Mouse (Mus musculus) testis, adult 2 months (tissue): ENCODE data around the gene Ercc4.

Experiments used
- CTCF ChIP-seq: fragments of 200-500 bp; IDR thresholded peaks from 2 replicates; pipeline ENCODE4 v1.5.1; 2012; ENCODE audit warnings: low read depth, mild to moderate bottlenecking, inconsistent platforms, low read length, moderate library complexity; ENCODE audit not compliant: control insufficient read depth, insufficient read depth, insufficient replicate concordance
- POLR2A ChIP-seq: fragments of 200-500 bp; IDR thresholded peaks from 2 replicates; pipeline ENCODE4 v1.6.1; 2012; ENCODE audit warnings: low read depth, mild to moderate bottlenecking, inconsistent platforms, low read length, moderate library complexity; ENCODE audit not compliant: control insufficient read depth

DNA sequence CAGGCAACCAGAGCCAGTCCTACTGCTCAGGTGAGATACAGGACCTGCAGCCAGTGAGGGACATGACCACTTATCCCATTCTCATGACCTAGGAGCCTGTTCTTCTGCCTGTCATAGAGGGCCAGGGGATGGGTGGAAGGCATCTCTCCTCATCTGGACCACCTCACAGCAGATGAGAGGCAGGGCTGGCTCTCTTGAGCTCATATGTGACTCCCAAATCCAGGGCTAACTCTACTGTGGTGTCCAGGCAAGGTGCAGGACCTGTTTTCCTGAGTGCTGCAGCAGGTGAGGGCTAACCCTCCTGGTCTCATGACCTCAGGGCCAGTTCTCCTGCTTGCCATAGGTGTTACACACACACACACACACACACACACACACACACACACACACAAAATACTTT lies 44.9 kb downstream of the Ercc4 start:
- TF ChIP-seq CTCF (no peak), POLR2A (no peak)
